Mouse (Mus musculus) forelimb bud, embryonic 11.5 days (tissue): Measurements from ENCODE around the gene Klrc3.
"Not testable (repeated sequence)": the region's sequence is repeated elsewhere in the genome, so short reads cannot be mapped to it uniquely, and the experiment has no call there.

Source experiments
- DNase-seq: peaks from one replicate; pipeline ENCODE4 v3.0.0-alpha.2; 2012; ENCODE audit warnings: low read depth, low spot score

Klrc3 gene

DNA sequence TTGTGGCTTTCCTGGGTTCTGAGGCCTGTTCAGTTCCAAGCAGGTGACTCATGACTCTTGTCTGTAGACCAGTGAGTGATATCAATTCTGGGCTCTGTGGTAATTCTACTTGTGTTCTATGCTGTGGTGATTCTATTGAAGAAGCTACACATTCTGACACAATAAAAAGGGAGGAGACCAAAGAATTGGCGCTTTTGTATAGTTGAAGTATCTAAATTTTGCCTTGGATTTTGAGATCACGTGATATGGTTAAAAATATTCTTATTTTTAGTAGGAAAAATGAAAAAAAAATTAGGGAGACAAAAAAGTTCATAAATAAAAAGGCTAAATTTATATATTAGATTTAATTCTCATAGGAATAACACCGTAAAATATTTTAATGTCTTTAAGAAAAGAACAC lies at the start of gene Klrc3:
TSS of gene Klrc3 (minus strand) at position 101 of the 400 bp plus-strand sequence.
- not testable (repeated sequence) for DNase-seq

DNA sequence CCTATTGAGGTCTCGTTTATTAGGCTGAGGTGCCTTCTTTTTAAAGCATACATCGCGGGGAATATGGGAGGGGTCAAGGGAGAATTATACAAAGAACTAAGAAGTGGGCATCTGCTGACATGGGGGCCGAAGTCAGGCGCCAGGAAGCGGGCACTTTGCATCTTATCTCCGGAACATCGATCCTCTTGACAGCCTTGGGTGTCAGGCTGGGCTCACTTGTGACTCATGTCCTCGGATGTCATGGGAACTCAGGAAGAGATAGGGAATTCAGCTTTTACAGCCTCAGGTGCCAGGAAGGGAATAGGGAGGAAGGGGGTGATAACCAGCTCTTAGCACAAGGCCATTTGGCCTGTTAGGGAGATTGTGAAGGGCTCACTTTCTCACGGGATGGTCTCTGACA lies 48.3 kb upstream of the Klrc3 start:
- not testable (repeated sequence) for DNase-seq

DNA sequence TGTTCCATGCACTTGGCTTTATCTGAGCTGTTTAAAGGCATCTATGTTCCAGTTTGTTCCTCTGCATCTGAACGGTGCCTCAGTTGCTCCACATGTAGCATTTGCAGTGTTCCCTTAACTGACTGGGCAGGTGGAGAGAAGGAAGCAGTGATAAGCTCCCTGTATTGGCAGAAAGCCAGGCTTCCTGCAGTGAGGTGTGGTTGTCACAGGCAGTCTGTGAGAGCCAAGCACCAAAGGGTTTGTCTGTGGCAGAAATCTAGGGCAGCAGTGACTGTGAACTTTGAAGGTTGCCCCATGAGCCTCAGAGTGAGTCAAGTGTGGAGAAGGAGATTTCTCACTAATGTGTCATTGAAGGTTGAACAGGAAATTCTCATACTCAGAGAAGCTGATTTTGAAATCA lies 37.2 kb upstream of the Klrc3 start:
- no peak for DNase-seq

DNA sequence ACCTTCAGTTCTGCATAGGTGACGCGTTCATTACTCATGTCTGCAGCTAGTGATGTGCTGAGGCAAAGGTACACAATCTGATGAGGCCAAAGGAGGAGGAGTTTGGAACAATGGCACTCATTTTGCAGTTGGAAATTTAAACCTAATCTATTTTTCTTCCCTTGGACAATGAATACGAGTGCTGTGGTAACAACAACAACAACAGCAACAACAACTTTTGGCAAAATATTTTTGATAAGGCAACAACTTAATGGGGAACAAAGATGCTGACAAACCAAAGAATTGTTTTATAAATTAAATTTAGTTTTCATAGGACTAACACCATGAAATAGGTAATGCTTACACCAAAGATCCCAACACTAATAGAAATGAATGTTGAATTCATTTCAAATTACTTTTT lies 35.7 kb upstream of the Klrc3 start, which contains the start of gene Klrc1:
TSS of gene Klrc1 (minus strand) at position 101 of the 400 bp plus-strand sequence.
- DNase-seq, result no peak

DNA sequence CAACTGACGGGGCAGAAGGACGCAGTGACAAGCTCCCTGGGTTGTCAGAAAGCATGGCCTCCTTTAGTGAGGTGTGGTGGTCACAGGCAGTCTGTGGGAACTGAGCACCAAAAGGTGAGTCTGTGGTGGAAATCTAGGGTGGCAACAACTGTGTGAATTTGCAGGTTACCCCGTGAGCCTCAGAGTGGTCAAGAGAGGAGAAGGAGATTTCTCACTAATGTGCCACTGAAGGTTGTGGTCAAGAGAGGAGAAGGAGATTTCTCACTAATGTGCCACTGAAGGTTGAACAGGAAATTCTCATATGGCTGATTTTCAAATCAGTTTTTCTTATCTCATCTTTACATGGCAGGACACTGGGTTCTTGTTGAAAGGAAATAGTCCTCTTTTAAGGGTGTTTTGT lies 18.2 kb upstream of the Klrc3 start:
- DNase-seq, result not testable (repeated sequence)

DNA sequence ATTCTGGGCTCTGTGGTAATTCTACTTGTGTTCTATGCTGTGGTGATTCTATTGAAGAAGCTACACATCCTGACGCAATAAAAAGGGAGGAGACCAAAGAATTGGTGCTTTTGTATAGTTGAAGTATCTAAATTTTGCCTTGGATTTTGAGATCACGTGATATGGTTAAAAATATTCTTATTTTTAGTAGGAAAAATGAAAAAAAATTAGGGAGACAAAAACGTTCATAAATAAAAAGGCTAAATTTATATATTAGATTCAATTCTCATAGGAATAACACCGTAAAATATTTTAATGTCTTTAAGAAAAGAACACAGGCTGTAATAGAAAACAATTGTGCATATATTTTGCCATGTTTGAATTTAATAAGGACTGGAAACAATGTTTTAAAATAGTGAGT lies 17.5 kb upstream of the Klrc3 start, which contains the start of gene Klrc2:
TSS of gene Klrc2 (minus strand) at position 101 of the 400 bp plus-strand sequence.
- not testable (repeated sequence) for DNase-seq

DNA sequence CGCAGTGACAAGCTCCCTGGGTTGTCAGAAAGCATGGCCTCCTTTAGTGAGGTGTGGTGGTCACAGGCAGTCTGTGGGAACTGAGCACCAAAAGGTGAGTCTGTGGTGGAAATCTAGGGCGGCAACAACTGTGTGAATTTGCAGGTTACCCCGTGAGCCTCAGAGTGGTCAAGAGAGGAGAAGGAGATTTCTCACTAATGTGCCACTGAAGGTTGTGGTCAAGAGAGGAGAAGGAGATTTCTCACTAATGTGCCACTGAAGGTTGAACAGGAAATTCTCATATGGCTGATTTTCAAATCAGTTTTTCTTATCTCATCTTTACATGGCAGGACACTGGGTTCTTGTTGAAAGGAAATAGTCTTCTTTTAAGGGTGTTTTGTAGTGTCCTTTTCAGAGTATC lies 917 bp upstream of the Klrc3 start:
- not testable (repeated sequence) for DNase-seq

DNA sequence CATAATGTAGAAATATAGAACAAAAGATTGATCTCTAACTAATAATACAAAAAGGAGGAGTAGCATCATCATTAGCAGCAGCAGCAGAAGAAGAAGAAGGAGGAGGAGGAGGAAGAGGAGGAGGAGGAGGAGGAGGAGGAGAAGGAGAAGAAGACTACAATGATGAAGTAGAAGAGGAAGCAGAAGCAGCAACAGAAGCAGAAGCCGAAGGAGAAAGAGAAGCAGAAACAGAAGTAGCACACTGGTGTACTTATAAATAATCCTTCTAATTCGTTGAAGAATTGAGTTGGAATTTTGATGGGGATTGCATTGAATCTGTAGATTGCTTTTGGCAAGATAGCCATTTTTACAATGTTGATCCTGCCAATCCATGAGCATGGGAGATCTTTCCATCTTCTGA lies 12.1 kb downstream of the Klrc3 start:
- not testable (repeated sequence) for DNase-seq

DNA sequence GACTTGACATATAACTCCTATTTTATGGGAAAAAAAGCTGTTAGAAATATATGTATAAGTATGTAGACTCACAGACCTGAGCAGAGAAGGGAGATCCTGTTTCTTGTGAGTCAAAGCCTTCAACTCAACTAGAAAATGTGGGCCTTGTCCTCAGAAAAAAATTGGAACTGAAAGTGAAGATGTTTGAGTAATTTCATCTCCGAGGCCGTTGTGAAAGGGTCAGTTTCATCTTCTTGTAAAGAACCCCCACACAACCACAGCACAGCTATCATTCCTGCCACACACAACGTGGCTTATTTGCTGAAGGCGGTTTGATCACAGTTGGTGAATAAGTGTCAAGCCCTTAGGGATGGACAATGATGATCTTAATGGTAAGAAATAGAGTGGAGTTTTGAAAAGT lies 19.4 kb downstream of the Klrc3 start, which contains the start of gene Klrk1:
TSS of gene Klrk1 (minus strand) at position 130 of the 400 bp plus-strand sequence.
- DNase-seq, result no peak

DNA sequence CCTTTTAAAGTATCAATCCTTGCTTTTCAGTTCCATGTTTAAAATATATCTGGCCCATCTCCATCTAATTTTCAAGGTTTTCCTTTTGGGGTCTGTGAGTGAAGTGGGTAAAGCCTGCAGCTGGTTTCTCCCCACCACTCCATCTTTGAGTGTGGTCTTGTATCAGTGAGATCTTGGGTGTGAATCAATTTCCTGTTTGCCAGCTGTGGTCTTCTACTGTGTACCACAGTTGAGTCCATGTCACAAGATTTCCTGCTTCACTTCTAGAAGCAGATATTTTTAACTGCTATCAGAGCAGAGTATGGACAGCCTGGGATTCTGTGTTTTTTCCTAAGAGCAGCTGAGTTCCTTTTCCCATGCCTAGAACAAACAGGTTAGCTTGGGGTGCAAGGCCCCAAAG lies 34.8 kb downstream of the Klrc3 start:
- DNase-seq, result no peak

DNA sequence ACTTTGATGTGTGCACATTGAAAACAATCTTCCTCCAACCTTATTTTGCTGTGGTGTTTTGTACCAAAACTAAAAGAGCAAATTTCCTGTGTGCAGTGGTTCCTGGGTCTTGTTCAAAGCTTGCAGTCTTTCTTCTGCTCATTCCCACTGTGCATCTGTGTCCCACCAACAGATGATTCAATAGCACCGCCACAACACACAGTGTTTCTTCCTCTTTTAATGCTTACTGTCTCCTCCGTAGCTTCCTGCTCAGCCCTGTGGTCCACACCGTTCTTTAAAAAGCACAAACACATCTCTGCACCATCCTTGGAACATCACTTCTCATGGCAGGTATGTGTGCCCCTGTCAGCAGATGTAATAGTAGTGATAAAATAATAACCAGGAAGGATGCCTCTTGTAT lies 51.6 kb downstream of the Klrc3 start, which contains the start of gene Klrd1:
TSS of gene Klrd1 (plus strand) at position 275 of the 400 bp plus-strand sequence.
- no peak for DNase-seq
